Mouse (Mus musculus) left cerebral cortex, postnatal 36 days (tissue): ENCODE measurements around the gene Evx1. TPM values are rescaled to one million over a fixed set of nuclear protein-coding genes. Genes with fewer than 3 reads are reported as not detected.

Experiments
- DNase-seq, 2 experiments: peaks; one replicate each; pipeline ENCODE4 v3.0.0; 2021 to 2022; ENCODE audit warnings: low spot score in 2 of 2, mixed read lengths in 1 of 2
- intact Hi-C: fragments of 180-260 bp; cut with DNase I; formaldehyde crosslinking; loops from one replicate; pipeline ENCODE4 v1.15.1; 2025
- total RNA-seq, 2 experiments: library from RNA; stranded (reverse); gene quantifications; 2 replicates each; pipeline ENCODE4 v1.2.3; 2021

The Evx1 gene
- not detected for total RNA-seq

GRCm38 (mm10) chr6:52313391-52314303, at the start of gene Evx1:
Evx1 (plus strand) TSS chr6:52313498.
- no peak for DNase-seq
- intact Hi-C loops = loop anchor here (5.0 to 10.0 kb wide), 2 partner anchors 49 to 306 kb away; partner anchors contain the start of gene Hoxa13

- intact Hi-C loops = loop anchor here (10.0 kb wide), 2 partner anchors 51 to 1089 kb away; partner anchors contain the start of gene Evx1
- no peak for DNase-seq
Measured at GRCm38 (mm10) chr6:52264106-52264790, 49.0 kb upstream of the Evx1 start.

GRCm38 (mm10) chr6:52265306-52265912, 47.9 kb upstream of the Evx1 start:
- intact Hi-C loops = loop anchor here (10.0 kb wide), 2 partner anchors 49 to 1091 kb away; partner anchors contain the start of gene Evx1
- no peak for DNase-seq

- DNase-seq = no peak
- intact Hi-C loops = loop anchor here (10.0 kb wide), 2 partner anchors 49 to 1091 kb away; partner anchors contain the start of gene Evx1
Measured at GRCm38 (mm10) chr6:52265913-52266665, 47.2 kb upstream of the Evx1 start.

GRCm38 (mm10) chr6:52266666-52266985, 46.7 kb upstream of the Evx1 start:
- DNase-seq = no peak
- intact Hi-C loops = loop anchor here (10.0 kb wide), 2 partner anchors 48 to 1092 kb away; partner anchors contain the start of gene Evx1

GRCm38 (mm10) chr6:52267221-52267620, 46.1 kb upstream of the Evx1 start:
- intact Hi-C loops = loop anchor here (10.0 kb wide), 2 partner anchors 48 to 1092 kb away; partner anchors contain the start of gene Evx1

GRCm38 (mm10) chr6:52267691-52268090, 45.6 kb upstream of the Evx1 start:
- intact Hi-C loops = loop anchor here (10.0 kb wide), 2 partner anchors 47 to 1093 kb away; partner anchors contain the start of gene Evx1
- DNase-seq = no peak

More at GRCm38 (mm10) chr6:52267221-52267620, 46.1 kb upstream of the Evx1 start:
- no peak for DNase-seq

GRCm38 (mm10) chr6:52268341-52268740, 45.0 kb upstream of the Evx1 start:
- intact Hi-C loops = loop anchor here (10.0 kb wide), 2 partner anchors 46 to 1094 kb away; partner anchors contain the start of gene Evx1
- DNase-seq = no peak

- intact Hi-C loops = loop anchor here (10.0 kb wide), 2 partner anchors 46 to 1094 kb away; partner anchors contain the start of gene Evx1
- no peak for DNase-seq
Measured at GRCm38 (mm10) chr6:52268756-52269155, 44.5 kb upstream of the Evx1 start.

GRCm38 (mm10) chr6:52270494-52271480, 42.5 kb upstream of the Evx1 start:
- no peak for DNase-seq
- intact Hi-C loops = loop anchor here (2.0 kb wide), 1 partner anchor 306 kb away; no protein-coding TSS in a partner anchor

- intact Hi-C loops = no loop called here
- no peak for DNase-seq
Measured at GRCm38 (mm10) chr6:52272766-52273655, 40.3 kb upstream of the Evx1 start.

- intact Hi-C loops = no loop called here
- no peak for DNase-seq
Measured at GRCm38 (mm10) chr6:52273656-52274280, 39.5 kb upstream of the Evx1 start.

GRCm38 (mm10) chr6:52274576-52274975, 38.7 kb upstream of the Evx1 start:
- DNase-seq = no peak
- intact Hi-C loops = no loop called here

GRCm38 (mm10) chr6:52275563-52276280, 37.6 kb upstream of the Evx1 start:
- intact Hi-C loops = no loop called here
- no peak for DNase-seq

- DNase-seq = no peak
- intact Hi-C loops = no loop called here
Measured at GRCm38 (mm10) chr6:52276382-52276781, 36.9 kb upstream of the Evx1 start.

GRCm38 (mm10) chr6:52276920-52277319, 36.4 kb upstream of the Evx1 start:
- intact Hi-C loops = no loop called here

More at GRCm38 (mm10) chr6:52276920-52277319, 36.4 kb upstream of the Evx1 start:
- no peak for DNase-seq
